Mouse (Mus musculus) layer of hippocampus, adult 8-10 months (tissue): ENCODE results near the gene Zscan25. TPM values are rescaled to one million over a fixed set of nuclear protein-coding genes. Genes with fewer than 3 reads are reported as not detected.
A peak's percentile ranks its signal among the peaks of the same experiment; 100 is the strongest.
"Not testable (repeated sequence)": the region's sequence is repeated elsewhere in the genome, so short reads cannot be mapped to it uniquely, and the experiment has no call there.

ENCODE experiments used
- DNase-seq, 2 experiments: peaks; one replicate each; pipeline ENCODE4 v3.0.0; 2022; ENCODE audit warnings: low spot score in 2 of 2
- total RNA-seq, 4 experiments: library from RNA; stranded (reverse); gene quantifications; 2 replicates each; pipeline ENCODE4 v1.2.4; 2022

Gene Zscan25
- total RNA-seq: 10 to 100 TPM; 18.2 to 25.7 (median 22.3) TPM

DNA sequence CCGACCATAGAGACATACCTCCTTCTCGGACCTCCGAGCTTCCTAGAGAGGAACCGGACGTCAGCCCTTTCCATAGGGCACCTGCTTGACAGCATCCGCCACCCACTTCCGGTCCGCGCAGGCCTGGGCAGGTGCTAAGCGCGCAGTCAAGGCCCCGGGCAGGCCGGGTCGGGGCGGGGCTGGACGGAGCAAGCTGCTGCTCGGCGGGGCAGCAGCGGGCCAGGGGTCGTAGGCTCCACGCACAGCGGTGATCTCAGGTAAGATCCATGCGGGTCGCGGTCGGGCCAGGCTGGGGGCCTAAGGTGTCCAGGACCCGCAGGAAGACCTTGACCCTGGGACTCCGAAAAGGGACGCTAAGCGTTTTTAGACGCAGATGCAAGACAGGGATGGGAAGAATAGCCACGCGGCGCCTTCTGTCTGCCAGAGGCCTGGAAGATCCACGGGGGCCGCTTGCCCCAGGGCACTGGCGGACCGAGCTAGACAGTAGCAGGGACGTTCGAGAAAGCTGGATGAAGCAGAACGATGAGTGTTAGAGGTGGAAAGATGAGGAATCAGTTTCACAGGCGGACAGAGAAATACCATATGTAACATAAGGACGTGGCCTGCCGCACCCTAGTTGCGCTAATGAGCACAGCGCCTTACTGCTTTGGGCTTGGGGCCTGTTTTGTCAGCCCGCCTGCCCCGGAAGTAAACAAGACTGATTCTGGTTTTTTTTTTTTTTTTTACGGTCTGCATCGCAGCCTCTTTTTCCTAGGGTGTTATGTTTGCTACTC is at the start of gene Zscan25:
Gene Zscan25, plus strand, starts transcription at position 130 of the 773 bp plus-strand sequence.
- DNase-seq: peak; percentile 88 to 90

DNA sequence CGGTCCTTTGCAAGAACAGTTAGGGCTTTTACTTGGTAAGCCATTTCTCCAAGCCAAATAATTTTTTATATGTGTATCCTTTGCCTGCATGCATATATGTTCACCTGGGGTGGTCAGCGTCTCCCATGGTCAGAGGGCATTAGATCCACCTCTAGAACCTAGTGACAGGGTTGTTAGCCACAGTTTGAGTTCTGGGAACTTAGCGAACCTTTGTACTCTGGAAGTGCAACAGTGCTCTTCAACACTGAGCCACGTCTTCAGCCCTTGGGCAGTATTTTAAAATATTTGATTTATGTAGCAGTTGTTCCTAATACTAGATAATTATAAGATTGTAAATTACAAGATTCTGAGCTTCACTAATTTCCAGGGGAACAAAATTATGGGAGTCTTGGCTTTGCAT is 49.7 kb upstream of the Zscan25 start:
- DNase-seq: no peak

DNA sequence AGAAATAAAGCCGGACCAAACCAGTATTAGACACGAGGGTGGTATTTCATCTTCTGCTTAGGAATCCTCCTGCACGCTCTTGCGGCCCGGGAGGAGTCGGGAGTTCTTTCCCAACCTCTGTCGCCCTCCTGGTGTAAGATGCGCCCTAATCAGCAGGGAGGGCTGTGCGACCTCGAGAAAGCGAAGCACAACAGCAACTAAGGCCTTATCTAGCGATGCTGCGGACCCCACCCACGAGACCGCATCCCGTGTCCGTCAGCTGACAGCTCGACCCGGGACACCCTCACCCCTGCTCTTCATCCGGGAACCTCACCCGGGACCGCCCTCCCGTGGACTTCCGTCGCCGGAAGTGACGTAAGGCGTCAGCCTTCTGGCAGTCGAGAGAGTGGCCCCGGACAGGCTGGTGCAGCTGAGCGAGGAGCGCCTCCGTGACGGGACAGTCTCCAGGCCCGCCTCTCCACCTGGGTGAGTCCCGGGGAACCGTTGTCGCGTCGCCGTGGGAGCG is 48.9 kb upstream of the Zscan25 start, which contains the start of gene Zfp655:
Gene Zfp655, plus strand, starts transcription at position 349 of the 505 bp plus-strand sequence.
- peak; percentile 96 to 97 for DNase-seq

DNA sequence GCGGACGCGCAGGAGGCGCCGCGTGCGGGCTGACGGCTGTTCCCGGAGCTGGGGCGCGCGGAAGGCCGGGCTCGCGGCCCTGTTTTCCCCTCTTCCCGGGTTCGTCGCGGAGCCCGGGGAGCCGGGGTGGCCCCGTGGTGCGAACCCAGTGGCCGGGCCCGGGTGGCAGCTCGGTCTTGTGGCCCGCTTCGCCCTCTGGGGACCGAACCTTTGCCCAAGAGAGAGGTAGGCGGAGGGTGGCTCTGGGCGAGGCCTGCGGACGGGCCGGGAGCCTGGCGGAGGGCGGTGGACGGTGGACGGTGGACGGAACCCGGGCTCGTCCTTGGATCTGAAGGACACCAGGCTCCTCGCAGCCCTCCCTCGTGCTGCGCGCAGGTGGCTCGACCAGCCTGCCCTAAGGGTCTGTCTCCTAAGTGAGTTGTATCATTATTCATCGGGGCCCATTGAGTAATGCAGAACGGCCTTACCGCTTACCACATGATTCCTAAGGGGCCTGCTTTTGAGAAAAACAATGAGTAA is 48.3 kb upstream of the Zscan25 start:
- DNase-seq: no peak

DNA sequence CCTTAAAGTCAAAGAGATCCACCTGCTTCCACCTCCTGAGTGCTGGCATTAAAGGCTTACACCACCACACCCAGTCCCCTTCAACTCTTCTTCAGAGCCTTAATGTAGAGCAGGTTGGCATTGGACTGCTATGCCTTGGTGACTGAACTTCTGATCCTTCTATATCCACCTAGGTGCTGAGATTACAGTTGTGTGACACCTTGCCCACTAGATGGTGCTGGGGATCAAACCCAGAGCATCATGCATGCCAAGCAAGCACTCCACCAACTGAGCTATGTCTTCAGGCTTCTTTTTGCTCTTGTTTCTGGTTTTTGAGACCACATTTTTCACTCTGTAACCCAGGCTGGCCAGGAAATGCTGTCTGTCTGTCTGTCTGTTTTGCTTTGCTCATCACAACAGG is 45.7 kb upstream of the Zscan25 start:
- no peak for DNase-seq

DNA sequence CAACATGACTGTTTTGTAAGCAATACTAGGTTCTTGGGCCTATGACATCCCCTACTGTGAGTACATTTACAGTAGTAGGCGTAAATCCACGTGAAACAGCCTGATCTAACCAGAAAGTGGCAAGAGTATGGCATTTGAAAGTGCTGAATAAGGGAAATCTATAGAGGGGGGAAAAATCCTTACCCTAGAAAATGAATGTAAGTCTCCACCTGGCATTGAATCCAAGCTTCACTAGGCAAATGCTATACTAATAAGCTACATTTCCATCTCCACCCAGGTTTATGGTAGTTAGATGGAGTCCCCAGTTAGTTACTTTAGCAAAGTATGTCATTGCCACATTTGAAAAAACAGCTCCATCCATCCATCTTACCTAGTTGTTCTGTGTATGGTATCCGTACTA is 30.8 kb upstream of the Zscan25 start:
- no peak for DNase-seq

DNA sequence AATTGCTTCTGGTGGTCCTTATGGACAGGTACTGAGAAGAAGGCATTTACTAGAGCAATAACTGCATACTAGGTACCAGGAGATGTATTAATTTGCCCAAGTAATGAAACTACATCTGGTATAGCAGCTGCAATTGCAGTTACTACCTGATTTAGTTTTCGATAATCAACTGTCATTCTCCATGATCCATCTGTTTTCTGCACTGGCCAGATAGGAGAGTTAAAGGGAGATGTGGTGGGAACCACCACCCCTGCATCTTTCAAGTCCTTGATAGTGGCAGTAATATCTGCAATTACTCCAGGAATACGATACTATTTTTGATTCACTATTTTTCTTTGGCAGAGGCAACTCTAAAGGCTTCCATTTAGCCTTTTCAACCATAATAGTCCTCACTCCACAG is 6.7 kb upstream of the Zscan25 start:
- DNase-seq: not testable (repeated sequence)

DNA sequence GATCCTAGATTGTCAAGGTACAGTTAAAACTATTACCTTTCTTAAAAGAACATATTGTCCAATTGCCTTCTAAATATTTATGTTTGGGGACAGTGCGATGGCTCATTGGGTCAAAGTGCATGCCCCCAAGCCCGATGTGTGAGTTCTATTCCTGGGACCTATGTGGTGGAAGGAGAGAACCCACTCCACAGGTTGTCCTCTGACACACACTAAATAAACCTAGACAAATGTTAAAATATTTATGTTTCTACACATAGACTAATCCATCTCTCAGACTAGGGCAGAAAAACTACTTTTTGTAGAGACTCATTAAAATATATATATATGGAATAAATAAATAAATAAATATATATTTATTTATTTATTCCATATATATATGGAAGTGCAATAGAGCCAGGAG is 352 bp upstream of the Zscan25 start:
- DNase-seq: no peak

DNA sequence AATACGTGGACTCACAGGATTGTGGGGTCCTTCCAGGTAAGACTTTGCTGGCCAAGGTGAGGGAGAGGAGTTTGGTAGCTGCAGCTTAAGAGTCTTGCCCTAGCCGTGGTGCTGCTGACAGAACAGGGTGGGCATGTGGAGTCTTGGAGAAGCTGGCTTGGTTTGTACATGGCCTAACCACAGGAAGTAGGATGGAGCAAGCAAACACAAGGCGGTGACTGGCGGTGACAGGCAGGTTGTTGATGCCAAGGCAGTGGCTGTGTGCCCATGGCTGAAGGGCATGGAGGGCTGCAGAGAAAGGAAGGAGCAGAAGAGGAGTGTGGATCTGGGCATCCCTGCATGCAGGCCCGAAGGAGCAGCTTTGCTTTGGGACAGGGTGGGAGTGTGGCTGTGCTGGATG is 8.1 kb downstream of the Zscan25 start:
- no peak for DNase-seq

DNA sequence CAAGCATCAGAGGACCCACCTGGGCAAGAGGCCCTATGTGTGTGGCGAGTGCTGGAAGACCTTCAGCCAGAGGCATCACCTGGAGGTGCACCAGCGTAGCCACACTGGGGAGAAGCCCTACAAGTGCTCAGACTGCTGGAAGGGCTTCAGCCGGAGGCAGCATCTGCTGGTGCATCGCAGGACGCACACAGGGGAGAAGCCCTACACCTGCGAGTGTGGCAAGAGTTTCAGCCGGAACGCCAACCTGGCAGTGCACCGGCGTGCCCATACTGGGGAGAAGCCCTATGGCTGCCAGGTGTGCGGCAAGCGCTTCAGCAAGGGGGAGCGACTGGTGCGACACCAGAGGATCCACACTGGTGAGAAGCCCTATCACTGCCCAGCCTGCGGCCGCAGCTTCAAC is 10.4 kb downstream of the Zscan25 start:
- no peak for DNase-seq

DNA sequence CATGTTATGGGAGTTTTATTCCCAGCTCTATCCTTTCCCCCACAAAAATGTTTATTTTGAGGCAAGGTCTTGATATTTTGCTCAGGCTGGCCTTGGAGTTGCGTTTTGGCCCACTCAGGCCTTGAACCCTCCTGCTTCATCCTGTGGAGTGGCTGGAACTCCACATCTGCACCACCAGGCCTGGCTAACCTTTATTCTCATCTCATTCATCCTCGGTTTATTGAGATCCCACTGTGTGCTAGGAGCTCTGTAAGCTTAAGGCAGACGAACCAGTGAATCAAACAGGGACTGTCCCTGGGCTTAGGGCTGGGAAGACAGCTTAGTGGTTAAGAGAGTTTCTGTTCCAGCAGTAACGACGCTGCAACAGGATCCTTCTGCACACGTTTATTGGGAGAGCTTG is 12.1 kb downstream of the Zscan25 start:
- no peak for DNase-seq

DNA sequence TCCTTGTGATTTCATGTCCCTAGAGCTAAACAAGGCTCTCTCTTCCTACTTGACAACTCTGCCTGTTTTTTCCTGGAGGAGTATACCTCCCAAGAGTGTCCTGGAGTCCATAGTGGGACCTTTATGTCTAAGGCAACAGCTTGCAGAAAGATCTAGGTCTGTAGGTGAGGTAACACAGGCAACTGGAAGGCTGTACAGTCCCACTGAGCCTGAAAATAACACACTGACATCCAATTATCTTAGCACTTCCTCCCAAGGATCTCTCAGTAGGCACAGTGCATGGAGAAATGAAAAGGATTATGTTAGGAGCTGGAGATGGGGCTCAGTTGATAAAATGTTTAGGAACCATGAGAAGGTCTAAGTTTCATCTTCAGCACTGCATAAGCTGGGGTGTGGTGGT is 20.2 kb downstream of the Zscan25 start:
- no peak for DNase-seq

DNA sequence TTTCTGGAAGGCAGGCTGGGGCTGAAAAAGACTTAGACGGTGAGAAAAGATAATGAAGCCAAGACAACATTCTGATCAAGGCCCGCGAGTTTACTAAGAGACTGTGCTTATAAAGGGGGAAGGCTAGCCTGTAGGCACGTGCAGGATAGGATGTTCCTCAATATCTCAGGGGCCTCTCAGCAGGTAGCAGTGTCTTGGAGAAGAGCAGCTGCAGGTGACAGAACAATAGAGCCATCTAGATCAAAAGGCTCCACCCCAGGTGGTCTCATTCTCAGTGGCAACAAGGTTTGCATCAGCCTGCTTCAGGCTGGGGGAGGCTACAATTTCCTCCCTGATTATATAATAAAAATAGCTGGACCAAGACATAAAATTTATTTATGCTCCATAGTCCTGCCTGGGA is 21.5 kb downstream of the Zscan25 start:
- DNase-seq: not testable (repeated sequence)

DNA sequence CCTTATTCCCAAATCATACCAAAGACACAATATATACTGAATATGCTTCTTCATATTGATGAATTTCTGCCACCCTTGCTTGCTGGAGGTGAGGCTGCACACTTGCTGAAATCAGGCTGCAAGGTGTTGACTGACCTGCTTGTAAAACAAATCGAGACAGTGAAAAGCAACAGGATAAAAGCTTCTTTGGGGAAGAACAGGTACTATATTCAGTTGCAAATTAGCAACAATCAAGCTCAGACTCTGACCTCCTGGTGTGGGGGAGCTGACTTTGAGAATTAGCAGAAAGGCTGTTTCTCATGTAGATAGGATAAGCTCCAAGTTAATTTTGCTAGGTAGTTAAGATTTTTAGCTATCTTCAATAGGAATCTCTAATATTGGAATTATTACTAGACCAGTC is 22.1 kb downstream of the Zscan25 start:
- DNase-seq: no peak

DNA sequence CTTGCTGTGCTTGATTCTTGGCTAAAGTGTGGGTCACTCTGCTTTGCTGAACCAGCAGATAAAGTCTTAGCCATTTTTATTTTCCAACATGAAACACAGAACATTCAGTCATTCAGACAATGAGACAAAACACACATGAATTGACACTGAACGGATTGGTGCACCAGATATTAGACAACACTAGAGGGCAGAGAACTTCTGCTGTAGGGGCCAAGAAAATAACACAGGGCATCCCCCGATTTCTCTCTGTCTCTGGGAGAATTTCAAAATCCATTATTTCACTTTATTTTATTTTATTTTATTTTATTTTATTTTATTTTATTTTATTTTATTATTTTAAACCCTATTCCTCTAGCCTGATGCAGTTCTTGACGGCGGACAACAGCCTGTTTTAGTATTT is 26.7 kb downstream of the Zscan25 start:
- DNase-seq: not testable (repeated sequence)

DNA sequence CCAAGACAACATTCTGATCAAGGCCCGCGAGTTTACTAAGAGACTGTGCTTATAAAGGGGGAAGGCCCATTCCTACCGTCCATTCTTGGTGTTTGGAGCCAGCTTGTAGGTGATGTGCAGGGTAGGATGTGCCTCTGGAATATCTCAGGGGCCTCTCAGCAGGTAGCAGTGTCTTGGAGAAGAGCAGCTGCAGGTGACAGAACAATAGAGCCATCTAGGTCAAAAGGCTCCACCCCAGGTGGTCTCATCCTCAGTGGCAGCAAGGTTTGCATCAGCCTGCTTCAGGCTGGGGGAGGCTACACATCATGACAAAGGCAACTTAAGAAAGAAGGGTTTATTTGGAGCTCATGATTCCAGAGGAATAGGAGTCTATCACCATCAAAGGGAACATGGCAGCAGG is 27.5 kb downstream of the Zscan25 start:
- not testable (repeated sequence) for DNase-seq

DNA sequence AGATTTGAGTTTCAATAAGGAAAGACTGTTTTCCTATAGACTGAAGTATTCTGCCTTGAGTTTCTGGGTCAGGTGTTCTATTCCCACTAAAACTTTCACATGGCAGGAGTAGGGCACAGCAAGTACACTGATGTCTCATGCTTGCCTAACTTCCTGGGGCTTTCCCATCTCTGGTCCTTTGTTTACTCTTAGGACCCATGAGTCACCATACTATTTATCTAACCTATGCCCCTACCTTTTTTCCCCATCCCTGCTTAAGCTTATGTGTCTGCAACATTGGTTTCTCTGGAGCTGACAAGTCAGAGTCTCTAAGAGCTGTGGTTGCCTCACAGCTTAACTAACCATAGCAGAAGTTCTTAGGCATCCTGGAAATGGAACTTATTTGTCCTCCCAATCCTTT is 33.5 kb downstream of the Zscan25 start:
- DNase-seq: no peak

DNA sequence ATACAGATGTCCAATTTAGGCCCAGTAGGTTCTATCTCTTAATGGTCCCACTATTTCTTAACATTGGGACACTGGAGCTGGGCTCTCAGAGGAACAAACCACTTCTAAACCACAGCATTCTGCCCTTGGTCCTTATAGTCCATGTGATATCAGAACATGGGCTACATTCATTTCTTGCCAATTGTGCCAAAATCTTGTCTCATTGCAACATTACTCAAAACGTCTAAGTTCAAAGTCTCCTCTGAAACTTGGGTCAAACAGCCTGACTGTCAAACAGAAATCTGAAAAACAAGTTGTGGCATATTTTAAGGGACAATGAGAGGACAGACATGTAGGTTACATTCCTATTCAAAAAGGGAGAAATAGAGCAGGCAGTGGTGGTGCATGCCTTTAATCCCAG is 36.8 kb downstream of the Zscan25 start:
- no peak for DNase-seq

DNA sequence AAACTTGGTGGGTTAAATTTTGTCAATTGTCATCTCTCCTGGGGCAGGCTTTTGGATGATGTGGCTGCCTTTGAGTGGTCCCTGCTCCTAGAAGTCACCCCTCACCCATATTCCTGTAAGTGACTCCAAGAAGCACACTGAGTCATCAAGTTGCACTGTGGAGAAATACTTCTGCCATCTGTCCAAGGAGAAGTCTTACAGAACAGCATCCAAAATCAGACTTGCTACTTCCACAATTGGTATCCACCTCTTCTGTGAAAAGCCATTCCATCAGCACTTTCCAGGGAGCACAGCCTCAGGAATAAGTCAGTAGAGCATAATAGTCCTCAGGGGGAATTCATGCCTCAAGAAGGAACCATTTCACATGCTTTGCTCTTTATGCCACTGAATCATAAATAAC is 58.5 kb downstream of the Zscan25 start:
- DNase-seq: not testable (repeated sequence)
